Mouse (Mus musculus): ENCODE measurements at regions not wholly inside any gene's neighbourhood (a gene's known extent, or its start where the extent isn't known, plus 50 kb on each side); places are given as distances from the start of the nearest gene placed in this dataset.

DNA sequence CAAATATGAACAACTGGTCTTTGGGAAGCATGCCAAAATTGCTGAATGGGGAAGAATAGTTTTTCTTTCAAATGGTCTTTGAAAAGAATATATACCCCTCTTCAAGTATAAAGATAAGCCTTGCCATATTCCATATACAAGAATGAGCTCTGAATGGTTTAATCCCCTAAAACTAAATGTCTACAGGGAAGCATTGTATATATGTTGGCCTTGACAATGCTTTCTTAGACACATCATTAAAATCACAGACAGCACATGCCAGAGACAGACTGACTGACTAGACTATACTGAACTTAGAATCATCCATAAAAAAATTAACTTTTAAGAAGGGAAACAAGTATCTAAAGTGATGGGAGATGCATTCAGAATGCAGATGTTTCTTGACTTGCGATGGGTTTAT, 1843.8 kb upstream of the 5930422O12Rik start:
- H3K27ac ChIP-seq, result no peak overlapping the region
- no peaks in the 10 kb centered on the region for H3K9me3 ChIP-seq (replicated peaks; ENCODE audit: low read length)
- H3K9ac ChIP-seq (ENCODE audit: low read depth, low read length), result no peak overlapping the region
- no peak for TF ChIP-seq CTCF (IDR thresholded peaks at IDR 0.05; ENCODE audit: low read depth)
- H3K4me2 ChIP-seq (ENCODE audit: low read length), result no peak overlapping the region
- DNase-seq (ENCODE audit: low spot score), result no peak
- no peaks in the 10 kb centered on the region for H3K27me3 ChIP-seq (ENCODE audit: insufficient read depth, low read length)
- no peak for ATAC-seq (replicated peaks; ENCODE audit: low FRiP score, low read depth)
- no peaks in the 10 kb centered on the region for H3K36me3 ChIP-seq (ENCODE audit: insufficient read depth, low read length)
- no peak overlapping the region for H3K4me3 ChIP-seq (replicated peaks; ENCODE audit: low read depth, low read length)
- WGBS, result 90% methylated on average over 1 of the region's 1 CpGs
- no peaks in the 10 kb centered on the region for H3K4me1 ChIP-seq (replicated peaks; ENCODE audit: insufficient read depth, low read length)

DNA sequence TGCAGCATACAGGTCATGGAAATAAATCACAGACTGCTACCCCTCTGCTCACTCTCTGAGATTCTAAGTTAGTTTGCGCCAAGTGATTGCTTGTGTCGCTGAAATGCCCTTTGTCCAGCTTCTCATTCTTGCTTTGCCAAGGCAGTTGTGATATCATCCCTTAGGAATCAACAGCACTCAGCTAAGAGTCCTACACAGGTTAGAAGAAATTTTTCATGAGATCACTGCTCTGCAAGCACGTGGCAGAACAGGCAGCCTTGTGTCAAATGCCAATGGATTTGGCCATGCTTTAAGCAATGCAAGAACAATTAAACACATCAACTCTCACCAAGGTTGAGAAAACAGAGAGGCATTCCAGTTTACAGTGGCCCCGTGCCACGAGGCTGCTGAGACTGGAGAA, 1829.0 kb upstream of the 5930422O12Rik start:
- Histone ChIP-seq H3K27ac (no peak overlapping the region), H3K4me1 (replicated peaks; ENCODE audit: insufficient read depth, low read length) (no peaks in the 10 kb centered on the region), H3K4me3 (replicated peaks; ENCODE audit: low read depth, low read length) (no peak overlapping the region), H3K36me3 (ENCODE audit: insufficient read depth, low read length) (no peaks in the 10 kb centered on the region), H3K9me3 (replicated peaks; ENCODE audit: low read length) (no peaks in the 10 kb centered on the region), H3K9ac (ENCODE audit: low read depth, low read length) (no peak overlapping the region), H3K4me2 (ENCODE audit: low read length) (no peak overlapping the region), H3K27me3 (ENCODE audit: insufficient read depth, low read length) (no peaks in the 10 kb centered on the region)
- TF ChIP-seq CTCF (IDR thresholded peaks at IDR 0.05; ENCODE audit: low read depth), result no peak
- ATAC-seq (replicated peaks; ENCODE audit: low FRiP score, low read depth), result no peak
- DNase-seq (ENCODE audit: low spot score), result no peak
- 76% methylated on average over 5 of the region's 5 CpGs for WGBS

DNA sequence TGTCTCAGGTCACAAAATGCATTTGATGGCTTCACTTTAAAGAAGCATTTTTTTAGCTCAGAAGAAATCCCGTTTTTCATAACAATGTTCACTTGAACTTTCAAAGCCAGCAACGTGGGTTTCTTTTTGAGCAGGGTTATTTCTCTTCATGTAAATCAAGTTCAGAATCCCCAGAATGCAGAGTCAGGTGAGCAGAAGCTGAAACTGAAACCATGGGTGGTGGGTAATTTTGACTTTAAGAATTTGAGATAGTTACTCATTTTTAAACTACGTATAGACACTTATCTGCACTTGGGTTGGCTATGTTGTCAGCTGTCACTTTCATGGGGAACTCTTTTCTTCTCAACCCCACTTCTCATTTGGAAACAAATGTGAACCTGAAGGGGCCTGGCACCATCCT, 1827.5 kb upstream of the 5930422O12Rik start:
- Histone ChIP-seq H3K9ac (ENCODE audit: low read depth, low read length) (no peak overlapping the region), H3K9me3 (replicated peaks; ENCODE audit: low read length) (no peaks in the 10 kb centered on the region), H3K27me3 (ENCODE audit: insufficient read depth, low read length) (no peaks in the 10 kb centered on the region), H3K36me3 (ENCODE audit: insufficient read depth, low read length) (no peaks in the 10 kb centered on the region), H3K4me3 (replicated peaks; ENCODE audit: low read depth, low read length) (no peak overlapping the region), H3K27ac (no peak overlapping the region), H3K4me1 (replicated peaks; ENCODE audit: insufficient read depth, low read length) (no peaks in the 10 kb centered on the region), H3K4me2 (ENCODE audit: low read length) (no peak overlapping the region)
- TF ChIP-seq CTCF (IDR thresholded peaks at IDR 0.05; ENCODE audit: low read depth), result no peak
- ATAC-seq (replicated peaks; ENCODE audit: low FRiP score, low read depth) (no peak), DNase-seq (ENCODE audit: low spot score) (no peak)
- WGBS, result 71% methylated on average over 3 of the region's 3 CpGs

GRCm38 (mm10) chr8:31616501-31616900, 1812.0 kb upstream of the 5930422O12Rik start:
- Histone ChIP-seq H3K27ac (no peak overlapping the region), H3K36me3 (ENCODE audit: insufficient read depth, low read length) (no peaks in the 10 kb centered on the region), H3K9ac (ENCODE audit: low read depth, low read length) (no peak overlapping the region), H3K9me3 (replicated peaks; ENCODE audit: low read length) (no peaks in the 10 kb centered on the region), H3K4me2 (ENCODE audit: low read length) (no peak overlapping the region), H3K4me3 (replicated peaks; ENCODE audit: low read depth, low read length) (no peak overlapping the region), H3K4me1 (replicated peaks; ENCODE audit: insufficient read depth, low read length) (no peaks in the 10 kb centered on the region), H3K27me3 (ENCODE audit: insufficient read depth, low read length) (no peaks in the 10 kb centered on the region)
- WGBS, result 92% methylated on average over 2 of the region's 2 CpGs
- no peak for ATAC-seq (replicated peaks; ENCODE audit: low FRiP score, low read depth)
- DNase-seq (ENCODE audit: low spot score), result no peak
- no peak for TF ChIP-seq CTCF (IDR thresholded peaks at IDR 0.05; ENCODE audit: low read depth)

- no peaks in the 10 kb centered on the region for H3K36me3 ChIP-seq (ENCODE audit: insufficient read depth, low read length)
- DNase-seq (ENCODE audit: low spot score), result no peak
- ATAC-seq (replicated peaks; ENCODE audit: low FRiP score, low read depth), result no peak
- no peak overlapping the region for H3K9ac ChIP-seq (ENCODE audit: low read depth, low read length)
- WGBS, result 42% methylated on average over 2 of the region's 2 CpGs
- H3K9me3 ChIP-seq (replicated peaks; ENCODE audit: low read length), result no peaks in the 10 kb centered on the region
- no peak for TF ChIP-seq CTCF (IDR thresholded peaks at IDR 0.05; ENCODE audit: low read depth)
- no peak overlapping the region for H3K4me2 ChIP-seq (ENCODE audit: low read length)
- H3K4me3 ChIP-seq (replicated peaks; ENCODE audit: low read depth, low read length), result no peak overlapping the region
- H3K27ac ChIP-seq, result no peak overlapping the region
- no peaks in the 10 kb centered on the region for H3K27me3 ChIP-seq (ENCODE audit: insufficient read depth, low read length)
- H3K4me1 ChIP-seq (replicated peaks; ENCODE audit: insufficient read depth, low read length), result no peaks in the 10 kb centered on the region
These were observed 1800.8 kb upstream of the 5930422O12Rik start for GRCm38 (mm10) chr8:31627708-31628107.

DNA sequence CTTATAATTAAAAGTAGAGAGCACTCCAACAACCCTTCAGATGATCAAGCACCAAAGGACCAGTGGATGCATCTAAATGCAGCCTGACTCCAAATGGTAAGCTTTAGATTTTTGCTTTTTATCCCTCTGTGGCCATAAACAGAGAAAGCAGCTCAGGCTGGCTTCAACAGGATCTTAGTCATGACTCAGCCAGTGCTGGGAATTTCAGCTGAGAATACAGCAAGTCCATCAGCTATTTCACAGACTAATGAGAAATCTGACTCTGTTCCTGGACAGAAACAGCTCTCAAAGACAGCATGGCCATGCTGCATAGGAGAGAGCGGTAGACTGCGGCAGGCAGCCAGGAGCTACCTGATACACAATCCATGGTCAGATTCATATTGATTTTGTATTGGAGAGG, 1800.4 kb upstream of the 5930422O12Rik start:
- 92% methylated on average over 2 of the region's 2 CpGs for WGBS
- Histone ChIP-seq H3K9me3 (replicated peaks; ENCODE audit: low read length) (no peaks in the 10 kb centered on the region), H3K27ac (no peak overlapping the region), H3K4me1 (replicated peaks; ENCODE audit: insufficient read depth, low read length) (no peaks in the 10 kb centered on the region), H3K4me3 (replicated peaks; ENCODE audit: low read depth, low read length) (no peak overlapping the region), H3K4me2 (ENCODE audit: low read length) (no peak overlapping the region), H3K9ac (ENCODE audit: low read depth, low read length) (no peak overlapping the region), H3K27me3 (ENCODE audit: insufficient read depth, low read length) (no peaks in the 10 kb centered on the region), H3K36me3 (ENCODE audit: insufficient read depth, low read length) (no peaks in the 10 kb centered on the region)
- ATAC-seq (replicated peaks; ENCODE audit: low FRiP score, low read depth) (no peak), DNase-seq (ENCODE audit: low spot score) (no peak)
- no peak for TF ChIP-seq CTCF (IDR thresholded peaks at IDR 0.05; ENCODE audit: low read depth)

- 77% methylated on average over 3 of the region's 3 CpGs for WGBS
- DNase-seq (ENCODE audit: low spot score) (no peak), ATAC-seq (replicated peaks; ENCODE audit: low FRiP score, low read depth) (no peak)
- Histone ChIP-seq H3K27ac (no peak overlapping the region), H3K4me3 (replicated peaks; ENCODE audit: low read depth, low read length) (no peak overlapping the region), H3K36me3 (ENCODE audit: insufficient read depth, low read length) (no peaks in the 10 kb centered on the region), H3K9me3 (replicated peaks; ENCODE audit: low read length) (no peaks in the 10 kb centered on the region), H3K9ac (ENCODE audit: low read depth, low read length) (no peak overlapping the region), H3K4me2 (ENCODE audit: low read length) (no peak overlapping the region), H3K4me1 (replicated peaks; ENCODE audit: insufficient read depth, low read length) (no peaks in the 10 kb centered on the region), H3K27me3 (ENCODE audit: insufficient read depth, low read length) (no peaks in the 10 kb centered on the region)
- no peak for TF ChIP-seq CTCF (IDR thresholded peaks at IDR 0.05; ENCODE audit: low read depth)
These were observed 1790.1 kb upstream of the 5930422O12Rik start for GRCm38 (mm10) chr8:31638417-31638816.

Measured in kidney, postnatal 0 days (tissue).